In genomic region chr7:134959086-134959485, GRCm38 (mm10) we compare ENCODE assay signal across 16 mouse cellular contexts. TPM values are rescaled to one million over a fixed set of nuclear protein-coding genes. Genes with fewer than 3 reads are reported as not detected.
DNase-seq lines count a peak whose midpoint lies in the region.
"Had no signal": no experiment of that assay in that cellular context is flagged by ENCODE, and none has a peak within 500 bp of the region (broad histone marks: within the 10 kb centered on the region; RNA-seq: fewer than 3 reads in every experiment).

No protein-coding gene starts in this region.

- peak; percentile 74 to 86 for DNase-seq in cerebellum, postnatal 10 days
- no peak for DNase-seq in cerebellum, adult 11 months
- DNase-seq in left cerebral cortex, postnatal 4 days, result peak; percentile 58
- DNase-seq in left cerebral cortex, postnatal 14 days (ENCODE audit: low spot score in 2 of 2), result no peak
- DNase-seq in adipocyte (ENCODE audit: low spot score), result peak; percentile 6
- DNase-seq: adrenal gland, adult 2 months; adrenal gland, postnatal 10 days; adrenal gland, postnatal 25 days; B cell, adult 2 months; cerebellum, adult 11-12 months; cerebellum, adult 8-10 months; cerebellum, adult 9-11 months; cerebellum, postnatal 36 days; embryo, embryonic 11 days had no signal

- intact Hi-C loops in left cerebral cortex, postnatal 4 days (cut with DNase I), result loop anchor here (10.0 kb wide), 1 partner anchor 146 kb away; no protein-coding TSS in a partner anchor
- intact Hi-C loops in left cerebral cortex, postnatal 14 days (cut with DNase I), result no loop called here

RNA-seq across cellular contexts. Expression of gene Fam196a, which starts 20.9 kb away (rescaled TPM):
- total RNA-seq in left cerebral cortex, postnatal 4 days (2021), result 10 to 100 TPM; 19.1 to 19.8 TPM
- total RNA-seq in left cerebral cortex, postnatal 14 days (2021), result 10 to 100 TPM; 17.8 to 18.5 TPM
- total RNA-seq: CH12.LX; common myeloid progenitor, adult 5-6 weeks had no signal

Comparison
In these comparisons a context has a peak if more than half of its experiments do, and no peak if none do; other contexts are left out.
1. DNase-seq: peak in cerebellum, postnatal 10 days (2 of 2), left cerebral cortex, postnatal 4 days (single experiment) and adipocyte (single experiment); none in cerebellum, adult 11 months (single experiment) and left cerebral cortex, postnatal 14 days (0 of 2).